Mouse (Mus musculus) heart, postnatal 14 days (tissue): ENCODE data around the gene Phkg2. TPM values are rescaled to one million over a fixed set of nuclear protein-coding genes. Genes with fewer than 3 reads are reported as not detected.

Experiments
- total RNA-seq, 2 experiments: library from RNA; stranded (reverse); gene quantifications; 2 replicates each; pipeline ENCODE4 v1.2.3; 2021

Phkg2 gene
- total RNA-seq, 2 experiments from 2014 or later = 19.2 to 20.2 TPM

Other genes with a start within 250 kb of the Phkg2 start
- 10 to 100 TPM; 39.1 to 39.9 TPM for gene Zfp768, start 227.8 kb upstream of the Phkg2 start, total RNA-seq
- 1 to 10 TPM; 4.6 to 5.8 TPM for gene Zfp747, start 197.3 kb upstream of the Phkg2 start, total RNA-seq
- 1 to 10 TPM; 2.4 to 3.3 TPM for gene 9130019O22Rik, start 186.2 kb upstream of the Phkg2 start, total RNA-seq
- gene E430018J23Rik, start 179.7 kb upstream of the Phkg2 start, total RNA-seq = 1 to 10 TPM; 3.8 to 4.0 TPM
- gene Zfp764, start 166.5 kb upstream of the Phkg2 start, total RNA-seq = 1 to 10 TPM; 3.4 to 4.1 TPM
- 1 to 10 TPM; 3.2 to 3.4 TPM for gene Zfp688, start 151.3 kb upstream of the Phkg2 start, total RNA-seq
- gene Zfp689, start 124.2 kb upstream of the Phkg2 start, total RNA-seq = 1 to 10 TPM; 1.4 to 1.6 TPM
- gene Prr14, start 113.7 kb upstream of the Phkg2 start, total RNA-seq = 10 to 100 TPM; 25.9 to 29.4 TPM
- 10 to 100 TPM; 38.4 to 43.1 TPM for gene Fbrs, start 94.1 kb upstream of the Phkg2 start, total RNA-seq
- gene Srcap, start 61.4 kb upstream of the Phkg2 start, total RNA-seq = 10 to 100 TPM; 63.6 to 69.2 TPM
- gene Gm42715, start 53.8 kb upstream of the Phkg2 start, total RNA-seq = 10 to 100 TPM; 13.5 to 13.9 TPM
- not detected for gene Tmem265, start 11.9 kb upstream of the Phkg2 start, total RNA-seq
- 10 to 100 TPM in 1 of 2 experiments, 1 to 10 TPM in 1; 8.8 to 12.6 TPM for gene Ccdc189, start 15.3 kb downstream of the Phkg2 start, total RNA-seq
- 10 to 100 TPM; 46.5 to 53.9 TPM for gene Rnf40, start 15.4 kb downstream of the Phkg2 start, total RNA-seq
- 10 to 100 TPM; 28.8 to 29.1 TPM for gene Zfp629, start 42.5 kb downstream of the Phkg2 start, total RNA-seq
- 10 to 100 TPM; 33.5 to 47.3 TPM for gene Bcl7c, start 135.6 kb downstream of the Phkg2 start, total RNA-seq
- gene Ctf1, start 139.4 kb downstream of the Phkg2 start, total RNA-seq = 1 to 10 TPM; 5.0 to 6.0 TPM
- not detected for gene Ctf2, start 158.8 kb downstream of the Phkg2 start, total RNA-seq
- gene Fbxl19, start 171.2 kb downstream of the Phkg2 start, total RNA-seq = 1 to 10 TPM; 4.8 to 5.7 TPM
- 10 to 100 TPM; 16.6 to 17.3 TPM for gene Orai3, start 196.5 kb downstream of the Phkg2 start, total RNA-seq
- 10 to 100 TPM; 21.0 to 22.3 TPM for gene Setd1a, start 203.3 kb downstream of the Phkg2 start, total RNA-seq
- gene Gm49388, start 212.3 kb downstream of the Phkg2 start, total RNA-seq = 1 to 10 TPM; 2.7 to 3.0 TPM
- 10 to 100 TPM; 14.9 to 18.4 TPM for gene Hsd3b7, start 227.3 kb downstream of the Phkg2 start, total RNA-seq